Comparison of ENCODE assay signal across 34 mouse cellular contexts in the genomic region with DNA sequence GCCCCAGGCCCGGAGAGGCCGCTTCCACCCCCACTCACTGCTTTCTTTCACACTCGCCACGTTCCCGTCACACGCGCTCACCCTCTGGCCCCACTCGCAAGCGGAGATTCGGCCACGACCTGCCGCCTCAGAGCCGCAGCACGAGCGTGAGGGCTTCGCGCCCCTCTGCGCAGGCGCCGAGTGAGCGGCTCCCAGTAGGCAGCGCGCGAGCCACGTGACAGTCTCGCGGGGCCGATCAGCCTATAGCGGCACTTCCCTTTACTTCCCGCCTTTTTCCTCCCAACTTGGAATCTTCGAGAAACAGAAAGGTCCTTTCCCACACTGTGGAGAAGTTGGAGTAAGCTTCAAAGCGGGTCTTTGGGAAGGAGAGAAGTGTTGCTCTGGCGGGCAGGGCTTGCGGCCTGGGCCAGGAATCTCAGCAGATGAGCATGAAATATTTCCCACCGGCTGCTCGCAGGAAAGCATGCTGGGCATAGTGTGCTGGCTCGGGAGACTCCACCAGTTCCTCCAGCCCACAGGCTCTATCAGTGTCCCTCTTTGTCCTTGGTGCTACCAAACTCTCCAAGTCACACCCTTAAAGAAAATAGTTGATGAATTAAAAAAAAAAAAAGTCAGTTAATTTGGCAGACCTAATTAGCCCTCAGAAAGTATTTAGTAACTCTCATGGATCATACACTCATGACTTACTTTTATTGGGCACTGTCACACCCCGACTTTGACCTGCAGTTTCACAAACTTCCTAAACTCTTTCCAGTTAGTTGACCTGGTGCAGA. TPM values are rescaled to one million over a fixed set of nuclear protein-coding genes. Genes with fewer than 3 reads are reported as not detected.
A peak's percentile ranks its signal among the peaks of the same experiment; 100 is the strongest.
DNase-seq lines count a peak whose midpoint lies in the region; ATAC-seq and TF ChIP-seq lines count a peak whose summit lies in the region.
"Had no signal": no experiment of that assay in that cellular context is flagged by ENCODE, and none has a peak within 500 bp of the region (broad histone marks: within the 10 kb centered on the region; RNA-seq: fewer than 3 reads in every experiment).

A gene (minus strand): TSS at position 181 of the 773 bp plus-strand sequence.

- TF ChIP-seq EP300 in liver, postnatal 0 days (IDR thresholded peaks at IDR 0.05; ENCODE audit: low read depth), result no peak

- H3K27me3 ChIP-seq in liver, postnatal 0 days (ENCODE audit: insufficient read depth, low read length), result no peaks in the 10 kb centered on the region
- H3K27me3 ChIP-seq in liver, embryonic 12.5 days (replicated peaks), result peaks cover 7% of the 10 kb centered on the region; the same call in 1 of the 2 replicates
- H3K27me3 ChIP-seq in small intestine, adult 2 months (ENCODE audit: control insufficient read depth, insufficient read depth, low read length), result no peaks in the 10 kb centered on the region
- H3K27me3 ChIP-seq: heart, embryonic 12.5 days; limb, embryonic 13.5 days; liver, embryonic 15.5 days; midbrain, embryonic 15.5 days; neural tube, embryonic 13.5 days had no signal

- no peak within 1 kb of the TSS for H3K9ac ChIP-seq in liver, postnatal 0 days (replicated peaks)
- no peak within 1 kb of the TSS for H3K9ac ChIP-seq in liver, embryonic 12.5 days
- H3K9ac ChIP-seq: forebrain, embryonic 13.5 days; heart, embryonic 12.5 days; limb, embryonic 13.5 days; liver, embryonic 15.5 days; midbrain, embryonic 15.5 days; neural tube, embryonic 13.5 days had no signal

- no peak within 1 kb of the TSS for H3K4me3 ChIP-seq in liver, postnatal 0 days (ENCODE audit: low read depth, low read length)
- no peak within 1 kb of the TSS for H3K4me3 ChIP-seq in liver, embryonic 12.5 days
- no peak within 1 kb of the TSS for H3K4me3 ChIP-seq in small intestine, adult 2 months (ENCODE audit: low read depth, low read length)
- H3K4me3 ChIP-seq: forebrain, embryonic 13.5 days; heart, embryonic 12.5 days; limb, embryonic 13.5 days; liver, embryonic 15.5 days; midbrain, embryonic 15.5 days; myocyte; neural tube, embryonic 13.5 days had no signal

- DNase-seq in liver, postnatal 0 days, result no peak
- DNase-seq in ZHBTc4 (ENCODE audit: low read depth, low spot score), result peak; percentile 83
- no peak for DNase-seq in adrenal gland, postnatal 14 days
- DNase-seq in thymus, adult 18-20 months, result no peak
- DNase-seq in adrenal gland, adult (ENCODE audit: inconsistent age in 2 of 2, low spot score in 1 of 2), result no peak
- DNase-seq: adrenal gland, postnatal 25 days; B cell, adult 2 months; cerebellum, adult 9-10 months; gastrocnemius, postnatal 10 days; heart, adult 18-20 months; heart, postnatal 10 days; kidney, postnatal 36 days; layer of hippocampus, adult 9-11 months; lung, postnatal 4 days had no signal

- TF ChIP-seq CTCF in liver, postnatal 0 days (IDR thresholded peaks at IDR 0.05; ENCODE audit: low read depth), result no peak
- TF ChIP-seq CTCF in small intestine, adult 2 months (IDR thresholded peaks at IDR 0.05; ENCODE audit: extremely low read depth, insufficient read length, insufficient replicate concordance, low read depth, low read length), result no peak

- H3K9me3 ChIP-seq in liver, postnatal 0 days (ENCODE audit: low read length), result no peaks in the 10 kb centered on the region
- no peaks in the 10 kb centered on the region for H3K9me3 ChIP-seq in liver, embryonic 12.5 days (replicated peaks)
- H3K9me3 ChIP-seq: forebrain, embryonic 13.5 days; limb, embryonic 13.5 days; liver, embryonic 15.5 days; midbrain, embryonic 15.5 days had no signal

- peak; percentile 67 for ATAC-seq in liver, postnatal 0 days
- no peak for ATAC-seq in liver, embryonic 12.5 days
- ATAC-seq: forebrain, embryonic 13.5 days; midbrain, embryonic 15.5 days had no signal

- H3K4me2 ChIP-seq in liver, postnatal 0 days (ENCODE audit: low read depth, low read length), result no peak within 1 kb of the TSS
- no peak within 1 kb of the TSS for H3K4me2 ChIP-seq in liver, embryonic 12.5 days
- H3K4me2 ChIP-seq: forebrain, embryonic 13.5 days; heart, embryonic 12.5 days; limb, embryonic 13.5 days; liver, embryonic 15.5 days; midbrain, embryonic 15.5 days; neural tube, embryonic 13.5 days had no signal

- no peak for TF ChIP-seq POLR2A in small intestine, adult 2 months (IDR thresholded peaks at IDR 0.05; ENCODE audit: low read depth, low read length)

- WGBS in liver, postnatal 0 days (ENCODE audit: insufficient replicate concordance), result 84% methylated on average over 38 of the region's 38 CpGs
- WGBS in liver, embryonic 12.5 days (ENCODE audit: insufficient replicate concordance), result 79% methylated on average over 38 of the region's 38 CpGs
- WGBS in small intestine, adult 2 months, result 85% methylated on average over 38 of the region's 38 CpGs

- H3K36me3 ChIP-seq in liver, postnatal 0 days (replicated peaks; ENCODE audit: insufficient read depth, low read length), result no peaks in the 10 kb centered on the region
- H3K36me3 ChIP-seq in liver, embryonic 12.5 days, result no peaks in the 10 kb centered on the region
- no peaks in the 10 kb centered on the region for H3K36me3 ChIP-seq in small intestine, adult 2 months (ENCODE audit: control insufficient read depth, insufficient read depth, low read length)
- H3K36me3 ChIP-seq: heart, embryonic 12.5 days; limb, embryonic 13.5 days; liver, embryonic 15.5 days; midbrain, embryonic 15.5 days; neural tube, embryonic 13.5 days had no signal

- no peaks in the 10 kb centered on the region for H3K4me1 ChIP-seq in liver, postnatal 0 days (ENCODE audit: insufficient read depth)
- H3K4me1 ChIP-seq in liver, embryonic 12.5 days, result no peaks in the 10 kb centered on the region
- H3K4me1 ChIP-seq in small intestine, adult 2 months (ENCODE audit: control insufficient read depth, insufficient read depth, insufficient read length, low read length), result peaks cover 7% of the 10 kb centered on the region
- H3K4me1 ChIP-seq: forebrain, embryonic 13.5 days; limb, embryonic 13.5 days; liver, embryonic 15.5 days; midbrain, embryonic 15.5 days; neural tube, embryonic 13.5 days had no signal

- no peak within 1 kb of the TSS for H3K27ac ChIP-seq in liver, postnatal 0 days (ENCODE audit: low read depth)
- no peak within 1 kb of the TSS for H3K27ac ChIP-seq in liver, embryonic 12.5 days
- H3K27ac ChIP-seq in small intestine, adult 2 months (ENCODE audit: insufficient read depth, low read depth, low read length), result peak within 1 kb of the TSS; percentile 70
- H3K27ac ChIP-seq: forebrain, embryonic 13.5 days; limb, embryonic 13.5 days; liver, embryonic 15.5 days; midbrain, embryonic 15.5 days; neural tube, embryonic 13.5 days had no signal

RNA-seq across cellular contexts. Expression of the gene that starts here (rescaled TPM):
- polyA plus RNA-seq in liver, postnatal 0 days (2015; fragmentation: Nextera tagmentation; extraction: Ambion mirVana), result not detected in 2 replicates
- not detected in 2 replicates for polyA plus RNA-seq in liver, embryonic 12.5 days (2016; fragmentation: Nextera tagmentation; extraction: Ambion mirVana)
- 0.10 TPM in 1 of 2 replicates, not detected in the other for polyA plus RNA-seq in small intestine, adult 2 months (2012; rRNA removed)
- total RNA-seq in adrenal gland, postnatal 14 days (2021), result not detected in 2 replicates
- total RNA-seq: adrenal gland, postnatal 25 days; CH12.LX; gastrocnemius, postnatal 10 days; heart, adult 18-20 months; heart, postnatal 10 days; left cerebral cortex, adult 18-20 months; left cerebral cortex, postnatal 25 days; megakaryocyte-erythroid progenitor cell, adult 5-6 weeks had no signal
- polyA plus RNA-seq: embryonic facial prominence, embryonic 14.5 days; forebrain, embryonic 13.5 days; frontal cortex, adult 2 months; heart, embryonic 12.5 days; kidney, embryonic 14.5 days; limb, embryonic 13.5 days; liver, embryonic 15.5 days; lung, embryonic 16.5 days; myocyte; neural tube, embryonic 13.5 days; stomach, embryonic 14.5 days; thymus, postnatal 0 days; urinary bladder, adult 2 months had no signal

Comparison
In these comparisons a context has a peak if more than half of its experiments do, and no peak if none do; other contexts are left out.
1. Peak in ATAC-seq in liver, postnatal 0 days; RNA of the gene not detected or under 1 TPM.